Mouse (Mus musculus) forebrain, embryonic 11.5 days (tissue): ENCODE measurements around the gene Cpeb2. TPM values are rescaled to one million over a fixed set of nuclear protein-coding genes. Genes with fewer than 3 reads are reported as not detected.

Experiments
- ATAC-seq: fragments of 200-750 bp; cut with Nextera tagmentation; replicated peaks from 2 replicates; pipeline ENCODE4 v1.8.0; 2017; ENCODE audit warnings: moderate TSS enrichment; ENCODE audit not compliant: low FRiP score
- DNase-seq: peaks from one replicate; pipeline ENCODE4 v3.0.0-alpha.2; 2017; ENCODE audit warnings: low spot score
- H3K27ac ChIP-seq: fragments of 300-500 bp; sonication (generic); 2 replicates; pipeline ENCODE4 v1.5.1; 2014; ENCODE audit warnings: low read depth, low read length
- H3K27me3 ChIP-seq: fragments of 300-500 bp; sonication (generic); 2 replicates; pipeline ENCODE4 v1.6.1; 2014; ENCODE audit warnings: mild to moderate bottlenecking, low read length, mixed read lengths; ENCODE audit not compliant: control insufficient read depth, insufficient read depth
- H3K36me3 ChIP-seq: fragments of 300-500 bp; sonication (generic); 2 replicates; pipeline ENCODE4 v1.6.1; 2014; ENCODE audit warnings: mild to moderate bottlenecking, low read length, moderate library complexity, mixed read lengths; ENCODE audit not compliant: control insufficient read depth, insufficient read depth
- H3K4me1 ChIP-seq: fragments of 300-500 bp; sonication (generic); replicated peaks from 2 replicates; pipeline ENCODE4 v1.6.1; 2014; ENCODE audit warnings: low read length, mixed read lengths; ENCODE audit not compliant: control insufficient read depth, insufficient read depth
- H3K4me2 ChIP-seq: fragments of 300-500 bp; sonication (generic); 2 replicates; pipeline ENCODE4 v1.6.1; 2014; ENCODE audit warnings: low read depth, mild to moderate bottlenecking, low read length, moderate library complexity, mixed read lengths; ENCODE audit not compliant: severe bottlenecking
- H3K4me3 ChIP-seq: fragments of 300-500 bp; sonication (generic); 2 replicates; pipeline ENCODE4 v1.5.1; 2014; ENCODE audit warnings: low read depth, low read length
- H3K9ac ChIP-seq: fragments of 300-500 bp; sonication (generic); 2 replicates; pipeline ENCODE4 v1.6.1; 2014; ENCODE audit warnings: low read length
- H3K9me3 ChIP-seq: fragments of 300-500 bp; sonication (generic); 2 replicates; pipeline ENCODE4 v1.6.1; 2016; ENCODE audit warnings: low read length, mixed read lengths; ENCODE audit not compliant: control insufficient read depth
- WGBS: fragments of 180-500 bp; shearing (Covaris S2); extraction: QIAGEN DNeasy Blood & Tissue Kit; methylation state at CpG from one replicate; pipeline ENCODE4 v1.1.7; 2014; 5-methylcytosine and 5-hydroxymethylcytosine counted together
- polyA plus RNA-seq: library from polyadenylated mRNA; unstranded; fragments of >200 nt; fragmentation: Nextera tagmentation; extraction: Ambion mirVana; gene quantifications from 2 replicates; pipeline ENCODE4 v1.2.1, GENCODE M21; 2014

The Cpeb2 gene
- polyA plus RNA-seq, 1 experiment from 2014 or later, result 3.4 TPM

DNA sequence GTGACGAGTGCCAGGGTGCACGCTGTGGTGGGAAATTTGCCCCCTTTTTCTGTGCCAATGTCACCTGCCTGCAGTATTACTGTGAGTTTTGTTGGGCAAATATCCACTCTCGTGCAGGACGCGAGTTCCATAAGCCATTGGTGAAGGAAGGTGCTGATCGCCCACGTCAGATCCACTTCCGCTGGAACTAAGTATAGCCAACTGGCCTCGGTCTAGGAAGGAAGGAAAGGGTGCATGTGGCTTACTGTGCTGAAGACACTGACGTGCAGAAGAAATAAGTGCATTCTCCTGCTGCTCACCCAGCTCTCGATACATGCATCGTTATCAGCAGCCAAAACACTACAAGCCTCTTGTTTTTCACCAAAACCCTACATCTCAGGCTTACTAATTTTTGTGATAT is 52.8 kb downstream of the Cpeb2 start:
- H3K36me3 ChIP-seq, result no peaks in the 10 kb centered on the region
- H3K4me1 ChIP-seq, result no peaks in the 10 kb centered on the region
- H3K9ac ChIP-seq, result no peak overlapping the region
- no peak overlapping the region for H3K4me3 ChIP-seq
- H3K27me3 ChIP-seq, result no peaks in the 10 kb centered on the region
- ATAC-seq, result no peak
- H3K4me2 ChIP-seq, result no peak overlapping the region
- 90% methylated on average over 12 of the region's 12 CpGs for WGBS
- DNase-seq, result no peak
- H3K9me3 ChIP-seq, result no peaks in the 10 kb centered on the region
- H3K27ac ChIP-seq, result no peak overlapping the region

GRCm38 (mm10) chr5:43289752-43290446 is 56.9 kb downstream of the Cpeb2 start:
- H3K27me3 ChIP-seq, result no peaks in the 10 kb centered on the region
- DNase-seq (no peak), ATAC-seq (no peak)
- no peak overlapping the region for H3K27ac ChIP-seq
- no peak overlapping the region for H3K4me3 ChIP-seq
- no peaks in the 10 kb centered on the region for H3K9me3 ChIP-seq
- no peaks in the 10 kb centered on the region for H3K36me3 ChIP-seq
- H3K4me2 ChIP-seq, result no peak overlapping the region
- H3K4me1 ChIP-seq, result no peaks in the 10 kb centered on the region
- WGBS, result 84% methylated on average over 8 of the region's 8 CpGs
- H3K9ac ChIP-seq, result no peak overlapping the region

DNA sequence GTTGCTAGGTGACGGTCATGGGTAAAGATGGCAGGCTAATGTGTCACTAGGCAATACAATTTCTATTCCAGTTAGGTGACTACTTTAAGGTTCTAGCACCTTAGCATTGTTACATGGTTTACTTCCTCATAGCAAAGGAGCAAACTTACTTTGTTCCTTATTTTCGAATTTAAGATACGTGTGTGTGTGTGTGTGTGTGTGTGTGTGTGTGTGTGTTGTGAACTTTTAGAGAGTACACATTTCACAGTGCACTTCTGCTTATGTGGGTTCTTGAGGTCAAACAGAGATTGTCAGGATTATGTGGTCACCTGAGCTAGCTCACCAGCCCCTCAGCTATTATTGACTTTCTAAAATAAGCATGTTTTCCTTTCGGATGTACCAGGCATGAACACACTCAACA is 60.2 kb downstream of the Cpeb2 start:
- H3K4me1 ChIP-seq, result no peaks in the 10 kb centered on the region
- DNase-seq (no peak), ATAC-seq (no peak)
- no peak overlapping the region for H3K27ac ChIP-seq
- H3K36me3 ChIP-seq, result no peaks in the 10 kb centered on the region
- no peaks in the 10 kb centered on the region for H3K9me3 ChIP-seq
- WGBS, result 88% methylated on average over 4 of the region's 4 CpGs
- H3K4me3 ChIP-seq, result no peak overlapping the region
- H3K4me2 ChIP-seq, result no peak overlapping the region
- no peak overlapping the region for H3K9ac ChIP-seq
- H3K27me3 ChIP-seq, result no peaks in the 10 kb centered on the region

DNA sequence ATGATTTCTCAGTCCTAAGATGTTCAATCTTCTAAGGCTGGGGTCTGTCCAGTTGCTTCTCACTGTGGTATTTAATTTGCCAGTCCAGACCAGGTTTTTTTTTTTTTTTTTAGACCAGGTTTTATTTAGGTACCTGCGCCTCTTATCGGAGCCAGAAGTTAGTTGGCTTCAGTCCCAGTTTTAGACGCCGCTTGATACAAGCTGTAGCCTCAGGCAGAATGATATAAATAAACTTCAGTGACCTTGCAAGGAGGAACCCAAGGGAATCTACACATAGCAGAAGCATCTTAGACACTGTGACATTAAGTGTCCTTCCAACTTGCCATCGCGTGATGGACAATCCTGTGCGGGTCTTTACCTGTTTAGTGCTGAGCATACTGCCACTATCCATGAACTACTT is 64.5 kb downstream of the Cpeb2 start:
- Histone ChIP-seq H3K9ac (no peak overlapping the region), H3K9me3 (no peaks in the 10 kb centered on the region), H3K4me2 (no peak overlapping the region), H3K27ac (no peak overlapping the region), H3K27me3 (no peaks in the 10 kb centered on the region), H3K4me3 (no peak overlapping the region), H3K36me3 (no peaks in the 10 kb centered on the region), H3K4me1 (no peaks in the 10 kb centered on the region)
- DNase-seq (no peak), ATAC-seq (no peak)
- WGBS, result 91% methylated on average over 7 of the region's 7 CpGs

DNA sequence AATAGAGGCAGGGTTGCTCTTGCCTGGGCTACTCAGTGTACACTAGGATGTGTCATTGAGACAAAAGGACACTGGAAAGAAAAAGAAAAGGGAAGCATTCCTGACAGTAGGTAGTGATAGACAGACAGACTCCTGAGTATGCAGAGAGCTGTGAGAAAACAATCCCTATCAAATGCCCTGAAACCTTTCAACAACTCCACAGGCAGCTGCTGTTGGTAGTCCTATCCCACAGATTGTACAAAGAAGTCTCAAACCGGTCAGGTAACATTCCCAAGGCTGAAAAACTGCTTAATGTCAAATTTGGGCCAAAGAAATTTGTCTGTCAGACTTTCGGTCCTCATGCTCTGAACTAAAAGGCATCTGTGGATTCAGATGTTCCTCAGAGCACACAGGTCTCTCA is 66.0 kb downstream of the Cpeb2 start:
- H3K27me3 ChIP-seq, result no peaks in the 10 kb centered on the region
- no peak for DNase-seq
- H3K4me3 ChIP-seq, result no peak overlapping the region
- no peak overlapping the region for H3K27ac ChIP-seq
- H3K9ac ChIP-seq, result no peak overlapping the region
- WGBS, result 78% methylated on average over 2 of the region's 2 CpGs
- H3K4me2 ChIP-seq, result no peak overlapping the region
- no peaks in the 10 kb centered on the region for H3K9me3 ChIP-seq
- H3K4me1 ChIP-seq, result no peaks in the 10 kb centered on the region
- no peaks in the 10 kb centered on the region for H3K36me3 ChIP-seq
- no peak for ATAC-seq

GRCm38 (mm10) chr5:43300076-43300475 is 67.1 kb downstream of the Cpeb2 start:
- Histone ChIP-seq H3K4me1 (no peaks in the 10 kb centered on the region), H3K9ac (no peak overlapping the region), H3K4me2 (no peak overlapping the region), H3K9me3 (no peaks in the 10 kb centered on the region), H3K27ac (no peak overlapping the region), H3K4me3 (no peak overlapping the region), H3K27me3 (no peaks in the 10 kb centered on the region), H3K36me3 (no peaks in the 10 kb centered on the region)
- WGBS, result 91% methylated on average over 5 of the region's 5 CpGs
- ATAC-seq (no peak), DNase-seq (no peak)

DNA sequence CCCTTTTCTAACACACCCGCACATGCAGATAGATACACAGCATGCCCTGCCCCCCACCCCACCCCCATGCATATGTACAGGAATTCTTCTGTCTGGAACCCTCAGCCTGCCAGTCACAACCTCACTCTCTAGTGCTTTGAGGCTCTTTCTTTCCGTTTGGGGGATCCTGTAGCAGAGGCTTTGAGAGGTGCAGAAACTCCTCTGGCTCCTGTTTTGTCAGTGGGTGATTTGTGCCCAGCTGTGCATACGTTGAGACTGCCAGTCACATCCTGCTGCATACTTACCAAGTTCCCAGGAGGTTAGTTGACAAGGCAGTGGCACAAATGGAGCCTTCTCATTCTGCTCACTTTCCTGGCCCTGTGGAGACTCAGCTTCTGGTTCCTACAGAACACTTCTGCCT is 68.0 kb downstream of the Cpeb2 start:
- no peak for ATAC-seq
- no peak overlapping the region for H3K27ac ChIP-seq
- no peaks in the 10 kb centered on the region for H3K36me3 ChIP-seq
- no peaks in the 10 kb centered on the region for H3K9me3 ChIP-seq
- H3K27me3 ChIP-seq, result no peaks in the 10 kb centered on the region
- WGBS, result 51% methylated on average over 3 of the region's 3 CpGs
- H3K4me3 ChIP-seq, result no peak overlapping the region
- DNase-seq, result no peak
- H3K9ac ChIP-seq, result no peak overlapping the region
- no peaks in the 10 kb centered on the region for H3K4me1 ChIP-seq
- no peak overlapping the region for H3K4me2 ChIP-seq

- H3K4me3 ChIP-seq, result no peak overlapping the region
- no peaks in the 10 kb centered on the region for H3K4me1 ChIP-seq
- H3K9ac ChIP-seq, result no peak overlapping the region
- H3K27ac ChIP-seq, result no peak overlapping the region
- WGBS, result 73% methylated on average over 1 of the region's 1 CpGs
- no peaks in the 10 kb centered on the region for H3K36me3 ChIP-seq
- no peaks in the 10 kb centered on the region for H3K27me3 ChIP-seq
- H3K4me2 ChIP-seq, result no peak overlapping the region
- H3K9me3 ChIP-seq, result no peaks in the 10 kb centered on the region
- ATAC-seq (no peak), DNase-seq (no peak)
These were observed 70.5 kb downstream of the Cpeb2 start for GRCm38 (mm10) chr5:43303504-43303903.

DNA sequence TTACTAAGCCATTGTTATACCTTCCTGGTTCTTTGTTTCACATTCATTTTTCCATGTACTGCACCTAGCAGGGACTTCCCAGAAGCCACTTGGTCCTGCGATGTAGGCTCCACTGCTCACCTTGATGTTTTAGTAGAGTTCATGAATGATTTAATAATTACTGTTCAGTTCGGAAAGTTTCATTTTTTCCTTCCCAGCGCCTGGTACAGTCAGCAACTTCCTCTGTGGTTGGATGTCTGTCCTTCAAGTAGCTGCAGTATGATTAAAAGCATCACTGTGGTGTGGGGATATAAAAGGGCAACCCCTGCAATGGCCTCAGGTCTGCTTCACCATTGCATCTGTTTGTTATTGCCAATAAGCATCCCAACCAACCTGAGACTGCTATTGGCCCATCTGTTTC is 72.5 kb downstream of the Cpeb2 start:
- H3K27me3 ChIP-seq, result no peaks in the 10 kb centered on the region
- no peaks in the 10 kb centered on the region for H3K36me3 ChIP-seq
- no peak overlapping the region for H3K4me2 ChIP-seq
- ATAC-seq (no peak), DNase-seq (no peak)
- no peak overlapping the region for H3K9ac ChIP-seq
- no peaks in the 10 kb centered on the region for H3K9me3 ChIP-seq
- 84% methylated on average over 3 of the region's 3 CpGs for WGBS
- H3K4me1 ChIP-seq, result no peaks in the 10 kb centered on the region
- no peak overlapping the region for H3K27ac ChIP-seq
- no peak overlapping the region for H3K4me3 ChIP-seq
